Mouse (Mus musculus): ENCODE measurements around the gene Dcxr.

GRCm38 (mm10) chr11:120676951-120677350, 50.1 kb downstream of the Dcxr start:
- TF ChIP-seq ZC3H11A (IDR thresholded peaks at IDR 0.05; ENCODE audit: low read depth, low read length) (no peak), KAT2A (conservative IDR thresholded peaks at IDR 0.05; ENCODE audit: low read depth, low read length) (no peak), CTCF (IDR thresholded peaks at IDR 0.05 in 2 of 3, conservative IDR thresholded peaks at IDR 0.05 in 1 of 3; ENCODE audit: control insufficient read depth in 1 of 3, insufficient read depth in 1 of 3, low read depth in 2 of 3, low read length in 3 of 3, poor library complexity in 1 of 3, severe bottlenecking in 1 of 3) (no peak), USF1 (IDR thresholded peaks at IDR 0.05; ENCODE audit: low read depth, low read length) (no peak), POLR2A (IDR thresholded peaks at IDR 0.05; ENCODE audit: control insufficient read depth in 1 of 2, insufficient read depth in 1 of 2, low read depth in 1 of 2, low read length in 2 of 2, poor library complexity in 1 of 2) (no peak), GABPA (IDR thresholded peaks at IDR 0.05; ENCODE audit: low read depth, low read length) (no peak), ELF1 (IDR thresholded peaks at IDR 0.05; ENCODE audit: low read depth, low read length) (no peak), RCOR1 (IDR thresholded peaks at IDR 0.05; ENCODE audit: low read depth, low read length) (no peak), TAL1 (IDR thresholded peaks at IDR 0.05; ENCODE audit: low read length) (no peak), MXI1 (IDR thresholded peaks at IDR 0.05; ENCODE audit: low read depth, low read length) (no peak), EP300 (IDR thresholded peaks at IDR 0.05; ENCODE audit: low read depth in 1 of 2, low read length in 2 of 2) (no peak), SMC3 (IDR thresholded peaks at IDR 0.05; ENCODE audit: low read depth, low read length) (no peak)

Measured in MEL (cell line).